Mouse (Mus musculus): ENCODE results near the gene Gsk3a. TPM values are rescaled to one million over a fixed set of nuclear protein-coding genes. Genes with fewer than 3 reads are reported as not detected.

Gene Gsk3a
- total RNA-seq (2023): 10 to 100 TPM; 90.4 to 94.6 TPM

GRCm38 (mm10) chr7:25237249-25238014, at the start of gene Gsk3a:
Gsk3a (minus strand) TSS chr7:25237851.

GRCm38 (mm10) chr7:25267301-25267750, 29.7 kb upstream of the Gsk3a start, which contains the start of gene Cic:
Cic (plus strand) TSS chr7:25267704.

GRCm38 (mm10) chr7:25250141-25250972, 12.7 kb upstream of the Gsk3a start, which contains the start of gene Erf:
Erf (minus strand) TSS chr7:25250761.

GRCm38 (mm10) chr7:25221102-25221883, 16.4 kb downstream of the Gsk3a start, which contains the start of gene Zfp526:
Zfp526 (plus strand) TSS chr7:25221425.

GRCm38 (mm10) chr7:25220457-25221101, 17.1 kb downstream of the Gsk3a start, which contains the start of gene Dedd2:
Dedd2 (minus strand) TSS chr7:25220615.

GRCm38 (mm10) chr7:25179606-25180161, 58.0 kb downstream of the Gsk3a start, which contains the start of gene Pou2f2:
Pou2f2 (minus strand) TSS chr7:25179726.

Other genes starting within 250 kb of the Gsk3a start
- gene Atp1a3, start 231.9 kb downstream of the Gsk3a start, total RNA-seq (2023): under 1 TPM; 0.42 to 0.87 TPM
- gene Grik5, start 165.5 kb downstream of the Gsk3a start, total RNA-seq (2023): 1 to 10 TPM; 2.7 to 3.4 TPM
- gene Zfp574, start 165.3 kb downstream of the Gsk3a start, total RNA-seq (2023): 10 to 100 TPM; 18.7 to 20.9 TPM
- 100 to 1,000 TPM; 211 to 226 TPM for gene Pou2f2, start 58.1 kb downstream of the Gsk3a start, total RNA-seq (2023)
- 10 to 100 TPM; 72.0 to 99.0 TPM for gene Dedd2, start 17.2 kb downstream of the Gsk3a start, total RNA-seq (2023)
- 10 to 100 TPM; 15.8 to 18.2 TPM for gene Zfp526, start 16.4 kb downstream of the Gsk3a start, total RNA-seq (2023)
- gene Erf, start 12.9 kb upstream of the Gsk3a start, total RNA-seq (2023): 10 to 100 TPM; 19.0 to 23.4 TPM
- 100 to 1,000 TPM; 334 to 343 TPM for gene Cic, start 29.9 kb upstream of the Gsk3a start, total RNA-seq (2023)
- 10 to 100 TPM; 56.9 to 65.6 TPM for gene Pafah1b3, start 60.1 kb upstream of the Gsk3a start, total RNA-seq (2023)
- under 1 TPM in 1 of 2 experiments, not detected in 1; 0.44 TPM for gene Prr19, start 63.6 kb upstream of the Gsk3a start, total RNA-seq (2023)
- gene Tmem145, start 68.3 kb upstream of the Gsk3a start, total RNA-seq (2023): not detected
- 1 to 10 TPM; 1.6 to 2.5 TPM for gene Megf8, start 79.3 kb upstream of the Gsk3a start, total RNA-seq (2023)
- not detected for gene Cnfn, start 131.9 kb upstream of the Gsk3a start, total RNA-seq (2023)
- gene Lipe, start 160.9 kb upstream of the Gsk3a start, total RNA-seq (2023): 10 to 100 TPM; 36.6 to 43.5 TPM
- not detected for gene Cxcl17, start 175.0 kb upstream of the Gsk3a start, total RNA-seq (2023)
- gene Ceacam1, start 239.8 kb upstream of the Gsk3a start, total RNA-seq (2023): 10 to 100 TPM; 61.2 to 62.6 TPM